Mouse (Mus musculus) erythroblast, embryonic 14.5 days (primary cell): ENCODE data around the gene Eif5a.

ENCODE experiments used
- GATA1 ChIP-seq: IDR thresholded peaks from 2 replicates; pipeline ENCODE4 v1.6.1; 2012; ENCODE audit warnings: low read length, inconsistent platforms, mixed read lengths
- TAL1 ChIP-seq: IDR thresholded peaks from 3 replicates; pipeline ENCODE4 v1.6.1; 2012; ENCODE audit warnings: low read length, inconsistent platforms, mixed read lengths

DNA sequence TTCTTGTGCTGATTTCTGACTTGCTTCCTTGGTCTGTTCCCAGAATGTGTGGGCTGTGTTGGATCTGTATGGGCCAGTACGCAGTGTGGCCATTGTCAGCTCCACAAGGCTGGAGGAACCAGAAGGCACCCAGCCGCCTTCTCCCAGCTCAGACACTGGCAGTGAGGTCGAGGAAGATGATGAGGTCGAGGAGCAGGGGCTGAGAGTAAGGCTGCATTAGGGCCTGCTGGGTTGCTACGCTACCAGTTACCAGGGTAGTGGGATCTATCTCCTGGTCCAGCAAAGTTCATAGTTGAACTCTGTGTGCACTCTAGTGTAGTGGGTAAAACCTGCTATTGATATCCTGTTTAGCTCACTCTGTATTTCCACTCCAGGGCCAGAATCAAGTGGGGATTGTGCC is 12.6 kb downstream of the Eif5a start:
- TF ChIP-seq GATA1 (no peak), TAL1 (no peak)
